Comparison of ENCODE assay signal across 9 mouse cellular contexts in genomic region chr11:78032809-78033195, GRCm38 (mm10). TPM values are rescaled to one million over a fixed set of nuclear protein-coding genes. Genes with fewer than 3 reads are reported as not detected.
DNase-seq lines count a peak whose midpoint lies in the region; ATAC-seq lines count a peak whose summit lies in the region.
"Had no signal": no experiment of that assay in that cellular context is flagged by ENCODE, and none has a peak within 500 bp of the region (broad histone marks: within the 10 kb centered on the region; RNA-seq: fewer than 3 reads in every experiment).

No protein-coding gene starts in this region.

- no peak for ATAC-seq in heart, embryonic 13.5 days (ENCODE audit: extremely low read depth, insufficient number of reproducible peaks, low FRiP score, low TSS enrichment)
- ATAC-seq in forebrain, embryonic 15.5 days (replicated peaks) = no peak

- peak overlapping the region; percentile 90 for H3K9ac ChIP-seq in heart, embryonic 13.5 days
- H3K9ac ChIP-seq in forebrain, embryonic 15.5 days (replicated peaks) = peak overlapping the region; percentile 89

- WGBS in heart, embryonic 13.5 days = 14% methylated on average over 5 of the region's 5 CpGs
- WGBS in forebrain, embryonic 15.5 days = 2% methylated on average over 5 of the region's 5 CpGs

- peak overlapping the region; percentile 92 for H3K4me2 ChIP-seq in heart, embryonic 13.5 days
- H3K4me2 ChIP-seq in forebrain, embryonic 15.5 days (replicated peaks) = peak overlapping the region; percentile 82

- DNase-seq in heart, adult 9 months (ENCODE audit: low spot score in 2 of 2) = no peak
- DNase-seq in ES-CJ7 (ENCODE audit: low read depth, low spot score) = peak; percentile 49
- peak; percentile 15 for DNase-seq in lung, postnatal 36 days
- no peak for DNase-seq in Muller cell, postnatal 12 days (ENCODE audit: inconsistent ontology term)
- DNase-seq in ovary, postnatal 14 days (ENCODE audit: low spot score) = no peak
- no peak for DNase-seq in spleen, postnatal 36 days (ENCODE audit: low spot score in 2 of 2)

- H3K27ac ChIP-seq in heart, embryonic 13.5 days (replicated peaks) = peak overlapping the region; percentile 88
- peak overlapping the region; percentile 94 for H3K27ac ChIP-seq in forebrain, embryonic 15.5 days (replicated peaks)

- H3K27me3 ChIP-seq in heart, embryonic 13.5 days (replicated peaks) = no peaks in the 10 kb centered on the region
- no peaks in the 10 kb centered on the region for H3K27me3 ChIP-seq in forebrain, embryonic 15.5 days
- H3K27me3 ChIP-seq: Patski had no signal

- peaks cover 35% of the 10 kb centered on the region for H3K4me1 ChIP-seq in heart, embryonic 13.5 days
- H3K4me1 ChIP-seq in forebrain, embryonic 15.5 days = peaks cover 38% of the 10 kb centered on the region

- H3K36me3 ChIP-seq in heart, embryonic 13.5 days = peaks cover 34% of the 10 kb centered on the region
- H3K36me3 ChIP-seq in forebrain, embryonic 15.5 days = peaks cover 22% of the 10 kb centered on the region

- no peaks in the 10 kb centered on the region for H3K9me3 ChIP-seq in heart, embryonic 13.5 days
- H3K9me3 ChIP-seq in forebrain, embryonic 15.5 days = no peaks in the 10 kb centered on the region

- H3K4me3 ChIP-seq in heart, embryonic 13.5 days = peak overlapping the region; percentile 81
- H3K4me3 ChIP-seq in forebrain, embryonic 15.5 days = peak overlapping the region; percentile 83

RNA-seq across cellular contexts. Expression of gene Dhrs13, which starts 0.7 kb away (rescaled TPM):
- 13.2 and 14.1 TPM in 2 replicates for polyA plus RNA-seq in heart, embryonic 13.5 days (2015; fragmentation: Nextera tagmentation; extraction: Ambion mirVana)
- 32.8 and 33.4 TPM in 2 replicates for polyA plus RNA-seq in forebrain, embryonic 15.5 days (2015; fragmentation: Nextera tagmentation; extraction: Ambion mirVana)

RNA-seq across cellular contexts. Expression of gene Flot2, which starts 4.9 kb away (rescaled TPM):
- polyA plus RNA-seq in heart, embryonic 13.5 days (2015; fragmentation: Nextera tagmentation; extraction: Ambion mirVana) = 71.8 and 83.9 TPM in 2 replicates
- polyA plus RNA-seq in forebrain, embryonic 15.5 days (2015; fragmentation: Nextera tagmentation; extraction: Ambion mirVana) = 90.2 and 98.3 TPM in 2 replicates

RNA-seq across cellular contexts. Expression of gene Eral1, which starts 47.4 kb away (rescaled TPM):
- polyA plus RNA-seq in heart, embryonic 13.5 days (2015; fragmentation: Nextera tagmentation; extraction: Ambion mirVana) = 23.6 and 24.3 TPM in 2 replicates
- polyA plus RNA-seq in forebrain, embryonic 15.5 days (2015; fragmentation: Nextera tagmentation; extraction: Ambion mirVana) = 33.3 TPM in 2 replicates

RNA-seq across cellular contexts. Expression of gene Phf12, which starts 50.2 kb away (rescaled TPM):
- 8.6 and 9.9 TPM in 2 replicates for polyA plus RNA-seq in heart, embryonic 13.5 days (2015; fragmentation: Nextera tagmentation; extraction: Ambion mirVana)
- 22.5 and 26.0 TPM in 2 replicates for polyA plus RNA-seq in forebrain, embryonic 15.5 days (2015; fragmentation: Nextera tagmentation; extraction: Ambion mirVana)

Comparison
In these comparisons a context has a peak if more than half of its experiments do, and no peak if none do; other contexts are left out.
1. DNase-seq: peak in ES-CJ7 (single experiment) and lung, postnatal 36 days (single experiment); none in heart, adult 9 months (0 of 2), Muller cell, postnatal 12 days (single experiment), ovary, postnatal 14 days (single experiment) and spleen, postnatal 36 days (0 of 2).